Mouse (Mus musculus) midbrain, postnatal 0 days (tissue): ENCODE results near the gene Xpo5. TPM values are rescaled to one million over a fixed set of nuclear protein-coding genes. Genes with fewer than 3 reads are reported as not detected.

Source experiments
- ATAC-seq: fragments of 200-750 bp; cut with Nextera tagmentation; 2 replicates; pipeline ENCODE4 v1.8.0; 2017; ENCODE audit warnings: moderate number of reproducible peaks, mild to moderate bottlenecking, moderate TSS enrichment, moderate library complexity; ENCODE audit not compliant: low FRiP score
- DNase-seq: peaks from one replicate; pipeline ENCODE4 v3.0.0-alpha.2; 2015; ENCODE audit warnings: low spot score
- H3K27ac ChIP-seq: fragments of 300-500 bp; sonication (generic); 2 replicates; pipeline ENCODE4 v1.5.1; 2014; ENCODE audit warnings: low read depth, mild to moderate bottlenecking, low read length, mixed read lengths
- H3K27me3 ChIP-seq: fragments of 300-500 bp; sonication (generic); 2 replicates; pipeline ENCODE4 v1.6.1; 2014; ENCODE audit warnings: low read length, control low read depth, mixed read lengths; ENCODE audit not compliant: insufficient read depth
- H3K36me3 ChIP-seq: fragments of 300-500 bp; sonication (generic); 2 replicates; pipeline ENCODE4 v1.6.1; 2014; ENCODE audit warnings: low read length, control low read depth, mixed read lengths; ENCODE audit not compliant: insufficient read depth
- H3K4me1 ChIP-seq: fragments of 300-500 bp; sonication (generic); 2 replicates; pipeline ENCODE4 v1.6.1; 2014; ENCODE audit warnings: mild to moderate bottlenecking, control low read depth, antibody characterized with exemption, low read length, mixed read lengths; ENCODE audit not compliant: insufficient read depth
- H3K4me2 ChIP-seq: fragments of 300-500 bp; sonication (generic); 2 replicates; pipeline ENCODE4 v1.6.1; 2014; ENCODE audit warnings: low read depth, mild to moderate bottlenecking, low read length, mixed read lengths; ENCODE audit not compliant: poor library complexity, severe bottlenecking
- H3K4me3 ChIP-seq: fragments of 300-500 bp; sonication (generic); 2 replicates; pipeline ENCODE4 v1.5.1; 2014; ENCODE audit warnings: low read depth, mild to moderate bottlenecking, low read length, moderate library complexity
- H3K9ac ChIP-seq: fragments of 300-500 bp; sonication (generic); replicated peaks from 2 replicates; pipeline ENCODE4 v1.6.1; 2014; ENCODE audit warnings: mild to moderate bottlenecking, low read length, moderate library complexity, mixed read lengths; ENCODE audit not compliant: poor library complexity, severe bottlenecking
- H3K9me3 ChIP-seq: fragments of 300-500 bp; sonication (generic); 2 replicates; pipeline ENCODE4 v1.6.1; 2016; ENCODE audit warnings: low read length, control low read depth
- CTCF ChIP-seq: IDR thresholded peaks from 2 replicates; pipeline ENCODE4 v1.5.1; 2016; ENCODE audit warnings: antibody characterized with exemption, mild to moderate bottlenecking
- WGBS: fragments of 180-500 bp; shearing (Covaris S2); extraction: QIAGEN DNeasy Blood & Tissue Kit; methylation state at CpG from one replicate; pipeline ENCODE4 v1.1.7; 2014; 5-methylcytosine and 5-hydroxymethylcytosine counted together
- polyA plus RNA-seq: library from polyadenylated mRNA; unstranded; fragments of >200 nt; fragmentation: Nextera tagmentation; extraction: Ambion mirVana; gene quantifications from 2 replicates; pipeline ENCODE4 v1.2.1, GENCODE M21; 2015
- total RNA-seq: library from RNA; depleted of rRNA; stranded (reverse); fragments of >200 nt; gene quantifications from 2 replicates; pipeline ENCODE4 v1.2.3, GENCODE M21; 2014

Xpo5 gene
- total and polyA plus RNA-seq, 2 experiments from 2014 or later = 23.6 to 56.7 TPM

DNA sequence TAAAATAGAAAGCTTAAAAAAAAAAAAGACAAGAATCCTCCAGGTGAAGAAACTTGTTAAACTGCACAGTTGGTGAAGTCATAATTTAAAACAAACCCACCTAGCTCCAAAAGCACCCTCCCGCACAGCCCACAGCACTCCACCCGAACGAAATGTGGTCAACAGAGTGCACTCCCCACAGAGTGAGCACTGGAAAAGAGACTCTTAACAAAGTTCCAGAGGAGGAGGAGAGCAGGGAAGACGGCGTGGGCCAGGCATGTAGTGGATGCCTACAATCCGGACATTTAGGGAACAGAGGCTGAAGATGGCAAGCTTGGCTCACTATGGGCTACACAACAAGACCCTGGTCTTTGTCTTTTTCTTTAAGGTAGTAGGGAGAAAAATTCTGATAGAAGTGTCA, 72.5 kb downstream of the Xpo5 start:
- Histone ChIP-seq H3K4me1 (no peaks in the 10 kb centered on the region), H3K9ac (no peak overlapping the region), H3K36me3 (peaks cover 9% of the 10 kb centered on the region; the same call in 1 of the 2 replicates), H3K27me3 (no peaks in the 10 kb centered on the region), H3K4me2 (no peak overlapping the region), H3K4me3 (no peak overlapping the region), H3K9me3 (no peaks in the 10 kb centered on the region), H3K27ac (no peak overlapping the region)
- no peak for TF ChIP-seq CTCF
- no peak for DNase-seq
- WGBS = 87% methylated on average over 6 of the region's 6 CpGs
- no peak for ATAC-seq

DNA sequence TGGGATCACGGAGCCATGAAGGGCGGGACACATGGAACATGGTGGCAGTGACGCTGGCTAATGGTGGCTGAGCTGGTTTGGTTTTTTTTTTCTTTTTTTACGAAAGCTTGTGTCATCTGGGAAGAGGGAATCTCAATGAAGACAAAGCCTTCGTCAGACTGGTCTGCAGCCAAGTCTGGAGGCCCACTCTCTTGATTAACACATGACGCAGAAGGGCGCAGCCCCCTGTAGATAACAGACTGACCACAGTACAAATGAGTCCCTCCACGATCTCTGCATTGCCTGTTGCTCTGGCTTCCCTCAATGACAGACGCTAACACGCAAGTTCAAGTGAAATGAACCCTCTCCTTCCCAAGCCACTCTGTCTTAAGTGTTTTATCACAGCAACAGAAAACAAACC, 72.9 kb downstream of the Xpo5 start:
- TF ChIP-seq CTCF = no peak
- H3K9ac ChIP-seq = no peak overlapping the region
- no peak overlapping the region for H3K4me2 ChIP-seq
- H3K4me1 ChIP-seq = no peaks in the 10 kb centered on the region
- 93% methylated on average over 10 of the region's 10 CpGs for WGBS
- ATAC-seq = no peak
- DNase-seq = no peak
- no peaks in the 10 kb centered on the region for H3K27me3 ChIP-seq
- H3K9me3 ChIP-seq = no peaks in the 10 kb centered on the region
- no peak overlapping the region for H3K27ac ChIP-seq
- H3K4me3 ChIP-seq = no peak overlapping the region
- peaks cover 9% of the 10 kb centered on the region; the same call in 1 of the 2 replicates for H3K36me3 ChIP-seq

DNA sequence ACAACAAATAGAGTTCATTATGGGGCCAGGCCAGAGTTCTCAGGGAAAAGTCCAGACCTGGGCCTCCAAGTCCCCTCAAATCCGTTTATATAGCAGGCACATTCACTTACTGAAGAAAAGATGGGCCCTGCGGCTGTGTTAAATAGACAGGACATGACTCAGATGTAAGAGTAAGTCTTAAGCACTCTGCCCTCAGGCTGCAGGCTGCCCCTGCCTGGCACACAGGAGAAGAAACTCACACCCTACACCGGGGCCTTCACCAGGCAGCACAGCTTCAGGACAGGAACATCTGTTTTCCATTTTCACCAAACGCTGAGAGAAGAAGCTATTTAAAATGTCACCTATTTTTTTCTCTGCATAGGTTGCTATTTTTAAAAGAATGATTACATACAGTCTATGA, 75.0 kb downstream of the Xpo5 start:
- 92% methylated on average over 4 of the region's 4 CpGs for WGBS
- Histone ChIP-seq H3K9me3 (no peaks in the 10 kb centered on the region), H3K36me3 (peaks cover 9% of the 10 kb centered on the region; the same call in 1 of the 2 replicates), H3K4me1 (peaks cover 7% of the 10 kb centered on the region; the same call in 1 of the 2 replicates), H3K4me2 (no peak overlapping the region), H3K27me3 (no peaks in the 10 kb centered on the region), H3K9ac (no peak overlapping the region), H3K4me3 (no peak overlapping the region), H3K27ac (no peak overlapping the region)
- DNase-seq (no peak), ATAC-seq (no peak)
- no peak for TF ChIP-seq CTCF

DNA sequence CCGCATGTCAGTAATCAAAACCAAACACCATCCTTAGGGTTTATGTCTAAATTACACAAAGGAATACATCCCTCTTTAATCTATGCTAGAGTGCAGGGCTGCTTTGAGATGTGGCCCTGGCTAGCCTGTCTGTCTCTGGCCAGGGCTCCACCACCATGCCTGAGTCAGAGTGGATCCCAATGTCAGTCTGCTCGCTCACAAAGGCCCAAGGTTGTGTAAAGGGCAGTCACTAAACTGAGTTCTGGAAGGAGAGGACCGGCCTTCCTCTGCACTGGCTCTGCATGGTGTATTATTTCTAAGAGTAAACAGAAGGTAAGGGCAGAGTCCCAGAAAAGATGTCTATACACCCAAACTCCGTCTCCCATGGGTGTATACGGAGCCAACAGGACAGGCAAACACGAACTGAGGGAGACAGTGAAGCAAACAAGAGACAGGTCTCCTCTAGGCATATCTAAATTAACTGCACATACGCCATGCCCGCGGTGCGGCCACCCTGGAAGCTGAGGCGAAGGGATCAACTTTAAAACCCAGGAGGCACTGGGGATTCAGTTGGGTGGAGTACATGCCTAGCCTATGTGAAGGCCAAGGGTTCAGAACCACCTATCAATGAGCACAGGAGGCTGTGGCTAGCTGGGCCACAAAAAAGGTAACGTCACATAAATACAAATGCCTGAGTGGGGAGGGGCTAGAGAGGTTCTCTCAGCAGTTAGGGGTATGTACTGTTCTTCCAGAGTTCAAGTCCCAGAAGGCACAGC, 75.6 kb downstream of the Xpo5 start:
- 93% methylated on average over 12 of the region's 12 CpGs for WGBS
- H3K27ac ChIP-seq = no peak overlapping the region
- no peaks in the 10 kb centered on the region for H3K27me3 ChIP-seq

DNA sequence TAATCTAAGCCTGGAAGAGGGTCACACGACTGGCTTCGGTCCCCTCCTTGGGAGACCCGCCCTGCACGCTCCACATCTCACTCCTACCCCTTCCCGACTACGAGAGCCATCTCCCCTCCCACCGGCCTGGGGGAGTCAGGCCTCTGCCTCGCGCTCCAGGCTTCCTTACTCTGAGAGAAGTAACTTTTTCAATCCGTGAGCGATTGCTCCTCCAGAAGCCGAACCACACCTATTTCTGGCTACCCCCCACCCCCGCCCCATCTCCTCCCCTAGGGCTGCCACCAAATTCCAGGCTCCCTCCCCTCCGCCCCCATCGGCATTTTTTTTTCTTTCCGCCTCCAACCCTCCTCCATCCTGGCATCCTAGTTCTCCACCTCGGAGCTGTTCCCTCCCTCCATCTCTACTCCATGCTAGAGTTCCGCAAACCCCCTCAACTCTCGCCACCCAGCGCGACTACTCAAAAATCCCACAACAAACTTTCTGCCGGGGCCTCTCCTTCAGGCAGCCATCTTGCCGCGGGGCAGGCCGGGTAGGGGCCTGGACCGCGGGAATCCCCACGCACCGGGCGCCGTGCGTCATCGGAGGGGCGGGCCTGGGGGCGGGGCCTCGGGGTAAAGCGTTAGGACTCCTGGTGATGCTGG, 80.0 kb downstream of the Xpo5 start, which contains the start of gene Tjap1:
Gene Tjap1, minus strand, starts transcription at position 544 of the 641 bp plus-strand sequence.
- Histone ChIP-seq H3K4me1 (peaks cover 7% of the 10 kb centered on the region; the same call in 1 of the 2 replicates), H3K27ac (0 out of 2 replicates have a peak within 1 kb of the TSS, but pooled peaks have one; percentile 12), H3K4me3 (peak within 1 kb of the TSS; percentile 57), H3K9ac (peak within 1 kb of the TSS; percentile 59), H3K36me3 (peaks cover 6% of the 10 kb centered on the region; the same call in 1 of the 2 replicates), H3K27me3 (no peaks in the 10 kb centered on the region), H3K4me2 (peak within 1 kb of the TSS; percentile 98), H3K9me3 (no peaks in the 10 kb centered on the region)
- under 1% methylated on average over 37 of the region's 37 CpGs for WGBS
- DNase-seq (peak; percentile 88), ATAC-seq (peak; percentile 96)
- no peak for TF ChIP-seq CTCF

More for the DNA sequence above, 75.6 kb downstream of the Xpo5 start:
- peaks cover 9% of the 10 kb centered on the region; the same call in 1 of the 2 replicates for H3K36me3 ChIP-seq
- no peak overlapping the region for H3K9ac ChIP-seq
- TF ChIP-seq CTCF = no peak
- DNase-seq (no peak), ATAC-seq (no peak)
- no peak overlapping the region for H3K4me3 ChIP-seq
- H3K9me3 ChIP-seq = no peaks in the 10 kb centered on the region
- peaks cover 7% of the 10 kb centered on the region; the same call in 1 of the 2 replicates for H3K4me1 ChIP-seq
- H3K4me2 ChIP-seq = no peak overlapping the region

DNA sequence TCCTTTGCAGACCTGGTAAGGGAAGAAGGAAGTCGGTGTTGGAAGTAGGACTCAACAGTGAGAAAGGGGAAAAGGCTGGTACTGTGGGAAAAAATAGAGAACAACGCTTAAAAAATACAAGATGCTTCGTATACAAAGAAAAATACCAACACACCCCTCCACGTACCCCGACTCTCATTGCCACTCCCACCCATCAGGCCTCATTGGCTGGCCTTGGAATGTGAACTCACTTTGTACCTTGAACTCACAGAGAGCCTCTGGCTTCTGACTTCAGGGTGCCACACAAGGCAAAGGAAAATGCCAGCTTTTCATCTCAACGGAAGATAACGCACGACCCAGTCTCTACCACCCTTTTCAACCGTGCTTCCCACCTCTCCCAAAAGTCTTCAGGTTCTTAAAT, 80.6 kb downstream of the Xpo5 start:
- Histone ChIP-seq H3K9me3 (no peaks in the 10 kb centered on the region), H3K4me1 (peaks cover 7% of the 10 kb centered on the region; the same call in 1 of the 2 replicates), H3K4me2 (peak overlapping the region; percentile 98), H3K27ac (no peak overlapping the region), H3K4me3 (peak overlapping the region; percentile 57), H3K9ac (0 out of 2 replicates have a peak overlapping the region, but pooled peaks have one; percentile 59), H3K36me3 (peaks cover 3% of the 10 kb centered on the region; the same call in 1 of the 2 replicates), H3K27me3 (no peaks in the 10 kb centered on the region)
- 25% methylated on average over 9 of the region's 9 CpGs for WGBS
- DNase-seq = no peak
- peak; percentile 41; the same call in 1 of the 2 replicates for ATAC-seq
- TF ChIP-seq CTCF = no peak
